Mouse (Mus musculus) limb, embryonic 12.5 days (tissue): ENCODE data around the gene Sox13. TPM values are rescaled to one million over a fixed set of nuclear protein-coding genes. Genes with fewer than 3 reads are reported as not detected.

Source experiments
- ATAC-seq: fragments of 200-750 bp; cut with Nextera tagmentation; 2 replicates; pipeline ENCODE4 v1.8.0; 2017; ENCODE audit warnings: low read depth, moderate TSS enrichment; ENCODE audit not compliant: insufficient number of reproducible peaks, insufficient read depth, low FRiP score, low TSS enrichment
- H3K27ac ChIP-seq: fragments of 300-500 bp; sonication (generic); 2 replicates; pipeline ENCODE4 v1.5.1; 2016; ENCODE audit warnings: mild to moderate bottlenecking, moderate library complexity
- H3K27me3 ChIP-seq: fragments of 300-500 bp; sonication (generic); 2 replicates; pipeline ENCODE4 v1.6.1; 2016; ENCODE audit warnings: mild to moderate bottlenecking, moderate library complexity
- H3K36me3 ChIP-seq: fragments of 300-500 bp; sonication (generic); 2 replicates; pipeline ENCODE4 v1.6.1; 2016; ENCODE audit warnings: mild to moderate bottlenecking, moderate library complexity
- H3K4me1 ChIP-seq: fragments of 300-500 bp; sonication (generic); replicated peaks from 2 replicates; pipeline ENCODE4 v1.6.1; 2016
- H3K4me2 ChIP-seq: fragments of 300-500 bp; sonication (generic); 2 replicates; pipeline ENCODE4 v1.6.1; 2016; ENCODE audit warnings: mild to moderate bottlenecking, moderate library complexity
- H3K4me3 ChIP-seq: fragments of 300-500 bp; sonication (generic); replicated peaks from 2 replicates; pipeline ENCODE4 v1.5.1; 2016; ENCODE audit warnings: mild to moderate bottlenecking
- H3K9ac ChIP-seq: fragments of 300-500 bp; sonication (generic); replicated peaks from 2 replicates; pipeline ENCODE4 v1.6.1; 2016; ENCODE audit warnings: mild to moderate bottlenecking, moderate library complexity
- H3K9me3 ChIP-seq: fragments of 300-500 bp; sonication (generic); 2 replicates; pipeline ENCODE4 v1.6.1; 2016; ENCODE audit warnings: mild to moderate bottlenecking, moderate library complexity
- WGBS: fragments of 180-500 bp; shearing (Covaris S2); methylation state at CpG from one replicate; pipeline ENCODE4 v1.1.7; 2016; 5-methylcytosine and 5-hydroxymethylcytosine counted together
- polyA plus RNA-seq: library from polyadenylated mRNA; unstranded; fragments of >200 nt; fragmentation: Nextera tagmentation; extraction: Ambion mirVana; gene quantifications from 2 replicates; pipeline ENCODE4 v1.2.1, GENCODE M21; 2016

The Sox13 gene
- polyA plus RNA-seq, 1 experiment from 2014 or later = 5.6 TPM

DNA sequence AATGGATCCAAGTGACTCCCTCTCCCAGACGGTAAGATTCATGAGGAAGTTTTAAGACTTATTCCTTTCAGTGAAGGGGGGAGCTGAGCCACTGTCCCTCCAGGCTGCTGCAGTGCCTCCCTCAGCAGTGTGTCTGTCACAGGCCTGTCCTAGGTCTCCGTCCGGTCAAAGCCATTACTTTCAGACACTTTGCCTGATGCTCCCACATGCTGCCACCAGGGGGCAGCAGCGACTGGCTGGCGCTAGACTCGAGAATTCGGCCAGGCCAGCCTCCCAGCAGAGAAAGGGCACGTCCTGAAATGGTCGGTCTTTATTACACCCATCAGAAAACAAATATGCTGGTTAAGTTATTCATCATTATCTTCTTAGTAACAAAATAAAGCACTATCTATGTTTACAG, 42.2 kb downstream of the Sox13 start:
- H3K4me2 ChIP-seq = no peak overlapping the region
- no peaks in the 10 kb centered on the region for H3K9me3 ChIP-seq
- WGBS = 6% methylated on average over 9 of the region's 9 CpGs
- H3K4me1 ChIP-seq = peaks cover 10% of the 10 kb centered on the region
- ATAC-seq = no peak
- H3K27me3 ChIP-seq = no peaks in the 10 kb centered on the region
- peaks cover 16% of the 10 kb centered on the region; the same call in 1 of the 2 replicates for H3K36me3 ChIP-seq
- H3K27ac ChIP-seq = no peak overlapping the region
- no peak overlapping the region for H3K9ac ChIP-seq
- no peak overlapping the region for H3K4me3 ChIP-seq

DNA sequence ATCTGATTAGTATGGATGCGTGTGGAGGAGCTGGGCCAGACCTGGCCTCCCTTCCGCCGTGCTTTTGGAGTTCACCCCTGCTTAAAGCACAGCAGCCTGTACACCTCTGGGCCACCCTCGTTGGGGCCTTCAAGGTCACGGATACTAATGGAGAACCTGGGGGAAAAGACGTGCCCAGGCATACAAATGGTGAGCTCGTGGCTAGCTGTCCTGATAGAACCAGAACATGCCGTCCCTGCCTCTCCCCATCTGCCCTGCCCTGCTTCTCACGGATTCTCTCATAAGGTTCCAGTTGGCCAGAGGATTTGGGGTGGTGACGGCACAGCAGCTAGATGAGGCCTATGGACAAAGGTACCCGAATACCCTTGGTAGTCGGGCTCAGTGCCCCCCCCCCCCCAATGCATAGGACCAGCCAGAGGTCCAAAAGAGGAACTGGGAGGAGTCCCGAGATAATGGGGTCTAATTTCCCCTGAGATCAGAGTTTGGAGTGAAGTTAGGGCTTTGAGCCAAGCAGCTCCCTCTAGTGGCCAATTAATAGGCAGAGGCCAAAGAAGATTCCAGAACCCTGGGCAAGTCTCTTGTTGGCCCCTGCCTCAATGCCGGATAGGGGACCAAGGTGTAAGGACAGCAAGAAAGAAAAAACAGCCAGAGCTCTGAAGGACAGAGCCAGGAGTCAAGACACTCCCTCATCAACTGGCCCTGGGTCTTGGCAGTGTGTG, 43.7 kb downstream of the Sox13 start:
- 78% methylated on average over 14 of the region's 14 CpGs for WGBS
- H3K27me3 ChIP-seq = no peaks in the 10 kb centered on the region

DNA sequence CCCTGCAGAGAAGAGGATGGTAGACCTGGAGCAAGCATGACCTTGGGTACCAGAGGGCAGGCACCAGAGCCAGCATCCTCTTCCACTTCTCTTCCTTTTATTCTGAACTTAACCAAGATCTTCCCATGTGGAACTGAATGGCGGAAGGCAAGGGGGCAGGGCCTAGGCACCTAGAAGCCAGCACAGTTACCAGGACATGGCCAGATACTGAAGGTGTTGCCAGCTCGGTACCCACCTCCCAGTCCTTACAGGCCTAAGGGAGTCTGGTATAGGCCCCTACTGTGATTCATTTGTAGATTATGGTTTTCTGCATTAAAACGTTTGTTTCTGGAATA, 44.2 kb downstream of the Sox13 start:
- 75% methylated on average over 3 of the region's 3 CpGs for WGBS
- Histone ChIP-seq H3K27ac (no peak overlapping the region), H3K27me3 (no peaks in the 10 kb centered on the region), H3K9ac (no peak overlapping the region), H3K4me2 (no peak overlapping the region), H3K4me1 (0 out of 2 replicates have a peak, but pooled peaks cover 3% of the 10 kb centered on the region), H3K4me3 (no peak overlapping the region), H3K9me3 (no peaks in the 10 kb centered on the region), H3K36me3 (peaks cover 11% of the 10 kb centered on the region; the same call in 1 of the 2 replicates)
- no peak for ATAC-seq

More for the DNA sequence above, 43.7 kb downstream of the Sox13 start:
- ATAC-seq = no peak
- Histone ChIP-seq H3K4me3 (no peak overlapping the region), H3K27ac (no peak overlapping the region), H3K9me3 (no peaks in the 10 kb centered on the region), H3K9ac (no peak overlapping the region), H3K36me3 (peaks cover 11% of the 10 kb centered on the region; the same call in 1 of the 2 replicates), H3K4me2 (no peak overlapping the region), H3K4me1 (peaks cover 3% of the 10 kb centered on the region; the same call in 1 of the 2 replicates)

DNA sequence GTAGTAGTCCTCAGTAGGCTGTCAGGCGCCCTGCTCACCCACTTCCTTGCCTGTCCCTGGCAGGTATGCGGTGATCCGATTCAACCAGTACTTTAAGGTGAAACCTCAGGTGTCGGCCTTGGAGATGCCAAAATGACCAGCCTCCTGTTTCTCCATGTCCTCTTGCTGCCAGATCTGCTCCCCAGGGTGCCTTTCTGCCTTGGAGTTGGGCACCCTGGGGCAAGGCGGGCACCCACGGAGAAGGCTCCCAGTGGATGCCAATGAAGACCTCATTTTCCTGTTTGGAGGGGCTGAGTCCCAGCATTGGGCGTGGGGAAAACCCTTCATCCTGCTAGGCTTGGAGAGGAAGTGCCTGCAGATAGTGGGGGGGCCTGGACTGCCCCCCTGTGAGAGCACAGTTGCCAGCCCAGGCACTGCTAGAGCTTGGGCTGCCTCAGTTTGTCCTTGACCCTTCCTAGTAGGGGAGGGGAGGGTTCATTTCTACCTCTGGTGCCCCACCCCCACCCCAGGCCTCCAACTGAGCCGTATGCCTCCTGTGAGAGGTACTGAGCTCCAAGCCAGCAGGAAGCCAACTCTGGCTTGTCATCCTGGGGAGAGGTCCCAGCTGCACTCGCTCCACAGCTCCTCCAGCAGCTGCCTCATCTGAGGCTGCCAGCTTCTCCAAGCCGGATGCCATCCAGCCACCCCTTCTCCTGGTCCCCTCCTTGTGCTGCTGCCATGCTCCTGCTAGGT, 44.8 kb downstream of the Sox13 start:
- no peak overlapping the region for H3K4me3 ChIP-seq
- H3K9me3 ChIP-seq = no peaks in the 10 kb centered on the region
- H3K9ac ChIP-seq = no peak overlapping the region
- no peak for ATAC-seq
- H3K27me3 ChIP-seq = no peaks in the 10 kb centered on the region
- H3K4me1 ChIP-seq = 0 out of 2 replicates have a peak, but pooled peaks cover 3% of the 10 kb centered on the region
- H3K36me3 ChIP-seq = peaks cover 8% of the 10 kb centered on the region; the same call in 1 of the 2 replicates
- 66% methylated on average over 10 of the region's 10 CpGs for WGBS
- no peak overlapping the region for H3K27ac ChIP-seq
- no peak overlapping the region for H3K4me2 ChIP-seq

DNA sequence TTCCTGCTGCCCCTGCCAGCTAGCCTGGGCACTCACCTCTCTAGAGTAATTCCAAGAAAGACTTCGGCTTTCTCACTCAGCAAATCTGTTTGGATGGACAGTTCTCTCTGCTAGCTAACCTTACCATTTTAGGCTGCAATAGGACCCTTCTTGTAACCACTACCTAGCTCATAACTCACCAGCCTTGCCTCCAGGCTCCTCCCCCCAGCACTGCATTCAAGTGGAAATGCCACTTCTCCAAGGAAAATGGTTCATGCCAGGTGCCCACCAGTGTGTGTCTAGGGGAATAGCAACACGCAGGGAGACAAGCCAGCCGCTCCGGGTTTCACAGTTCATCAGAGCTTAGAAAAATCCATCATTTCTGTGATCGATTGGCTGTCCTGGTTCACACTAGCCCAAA, 46.6 kb downstream of the Sox13 start:
- no peaks in the 10 kb centered on the region for H3K27me3 ChIP-seq
- 0 out of 2 replicates have a peak, but pooled peaks cover 5% of the 10 kb centered on the region for H3K4me1 ChIP-seq
- no peaks in the 10 kb centered on the region for H3K36me3 ChIP-seq
- WGBS = 87% methylated on average over 5 of the region's 5 CpGs
- no peak for ATAC-seq
- no peak overlapping the region for H3K9ac ChIP-seq
- H3K9me3 ChIP-seq = no peaks in the 10 kb centered on the region
- H3K4me2 ChIP-seq = no peak overlapping the region
- no peak overlapping the region for H3K27ac ChIP-seq
- H3K4me3 ChIP-seq = no peak overlapping the region

DNA sequence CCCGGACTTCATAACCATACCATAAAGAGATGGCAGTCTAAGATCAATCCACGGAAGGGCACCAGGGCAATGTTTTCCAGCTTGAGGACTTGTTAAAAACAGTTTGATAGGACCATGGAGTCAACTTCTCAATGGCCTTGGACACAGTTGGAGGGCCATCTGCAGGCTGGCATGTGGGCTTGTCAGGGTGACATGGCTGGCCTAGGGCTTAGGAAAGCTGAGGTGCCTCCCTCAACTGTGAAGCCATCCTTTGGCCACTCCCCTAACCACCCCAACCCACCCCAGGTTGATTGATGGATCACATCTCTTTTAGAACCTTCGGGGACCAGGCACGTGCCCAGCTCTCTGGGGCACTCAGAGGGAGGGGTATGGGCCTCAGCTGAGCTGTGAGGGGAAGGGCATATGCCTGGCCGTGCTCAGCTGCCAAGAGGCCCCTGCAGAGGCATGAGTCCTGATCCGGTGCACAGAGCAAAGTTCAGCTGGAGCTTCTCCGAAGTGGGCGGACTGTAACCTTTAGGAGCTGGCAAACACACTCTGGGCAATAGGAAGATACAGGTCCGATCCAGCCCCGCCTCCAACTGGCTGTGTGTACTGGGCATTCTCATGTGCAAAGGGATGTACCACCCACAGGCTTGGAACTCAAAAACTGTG, 48.4 kb downstream of the Sox13 start:
- Histone ChIP-seq H3K4me2 (no peak overlapping the region), H3K4me3 (no peak overlapping the region), H3K4me1 (0 out of 2 replicates have a peak, but pooled peaks cover 7% of the 10 kb centered on the region), H3K9ac (no peak overlapping the region), H3K36me3 (no peaks in the 10 kb centered on the region), H3K9me3 (no peaks in the 10 kb centered on the region), H3K27me3 (no peaks in the 10 kb centered on the region), H3K27ac (no peak overlapping the region)
- WGBS = 64% methylated on average over 10 of the region's 10 CpGs
- no peak for ATAC-seq

DNA sequence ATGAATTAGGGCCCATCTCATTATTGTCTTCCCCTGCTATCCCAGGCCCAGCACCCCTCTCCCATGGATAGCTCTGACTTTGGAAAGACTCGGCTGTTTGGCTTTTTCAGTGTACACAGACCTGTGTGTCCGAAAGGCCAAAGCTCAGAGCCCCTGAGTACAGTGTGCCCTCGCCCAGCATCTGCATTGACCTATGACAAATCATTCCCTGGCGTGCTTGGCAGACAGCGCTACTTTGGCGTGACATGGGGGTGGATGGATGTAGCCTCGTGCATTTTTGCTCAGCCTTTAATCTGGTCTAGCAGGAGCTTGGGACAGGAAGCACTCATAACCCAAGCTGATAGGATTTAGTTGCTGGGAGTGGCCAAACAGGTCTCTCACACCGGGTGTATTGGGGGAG, 52.1 kb downstream of the Sox13 start:
- no peak overlapping the region for H3K4me2 ChIP-seq
- no peak for ATAC-seq
- H3K9ac ChIP-seq = no peak overlapping the region
- H3K36me3 ChIP-seq = no peaks in the 10 kb centered on the region
- WGBS = 68% methylated on average over 8 of the region's 8 CpGs
- peaks cover 21% of the 10 kb centered on the region for H3K4me1 ChIP-seq
- no peaks in the 10 kb centered on the region for H3K9me3 ChIP-seq
- no peak overlapping the region for H3K27ac ChIP-seq
- no peak overlapping the region for H3K4me3 ChIP-seq
- no peaks in the 10 kb centered on the region; the same call in 1 of the 2 replicates for H3K27me3 ChIP-seq

DNA sequence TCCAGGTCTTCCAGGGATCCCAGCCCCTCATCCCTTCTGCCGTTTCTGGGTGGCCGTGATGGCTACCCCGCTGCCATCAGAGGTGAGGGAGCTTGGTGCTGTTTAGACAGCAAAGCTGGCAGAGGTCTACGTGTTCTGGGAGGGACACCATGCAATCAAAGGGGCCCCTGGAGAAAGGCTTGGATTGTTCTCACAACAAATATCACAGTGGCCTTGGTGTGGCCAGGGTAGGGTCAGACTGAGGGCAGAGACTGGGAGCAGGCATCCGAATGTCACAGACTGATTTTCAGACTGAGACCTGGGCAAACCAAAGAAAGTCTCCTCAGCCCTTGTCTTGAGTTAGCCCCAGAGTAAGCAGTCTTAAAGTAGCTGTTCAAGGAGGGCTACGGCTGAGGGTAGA, 52.7 kb downstream of the Sox13 start:
- Histone ChIP-seq H3K9me3 (no peaks in the 10 kb centered on the region), H3K4me2 (no peak overlapping the region), H3K36me3 (no peaks in the 10 kb centered on the region), H3K4me1 (peaks cover 21% of the 10 kb centered on the region), H3K4me3 (no peak overlapping the region), H3K9ac (no peak overlapping the region), H3K27me3 (peaks cover 4% of the 10 kb centered on the region), H3K27ac (no peak overlapping the region)
- 88% methylated on average over 6 of the region's 6 CpGs for WGBS
- no peak for ATAC-seq

DNA sequence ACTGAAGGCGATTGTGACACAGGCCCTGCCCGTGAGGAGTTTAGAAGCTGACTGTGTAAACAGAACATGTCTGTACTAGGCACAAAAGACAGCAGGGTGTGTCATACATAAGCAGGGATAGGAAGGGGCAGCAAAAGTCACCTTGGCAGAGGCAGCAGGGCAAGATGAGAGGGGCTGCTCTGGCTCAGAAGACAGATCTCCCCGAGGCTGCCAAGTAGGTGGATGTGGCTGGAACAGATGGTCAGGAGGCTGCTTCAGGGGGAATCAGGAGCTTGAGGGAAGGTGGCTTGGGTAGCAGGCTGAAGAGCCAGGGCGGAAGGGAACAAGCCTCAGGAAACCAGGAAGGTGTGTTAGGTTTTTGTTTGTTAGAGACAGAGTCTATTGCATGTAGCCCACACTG, 53.8 kb downstream of the Sox13 start:
- 62% methylated on average over 4 of the region's 4 CpGs for whole genome bisulfite sequencing
- H3K9me3 ChIP-seq = no peaks in the 10 kb centered on the region
- H3K36me3 ChIP-seq = no peaks in the 10 kb centered on the region

DNA sequence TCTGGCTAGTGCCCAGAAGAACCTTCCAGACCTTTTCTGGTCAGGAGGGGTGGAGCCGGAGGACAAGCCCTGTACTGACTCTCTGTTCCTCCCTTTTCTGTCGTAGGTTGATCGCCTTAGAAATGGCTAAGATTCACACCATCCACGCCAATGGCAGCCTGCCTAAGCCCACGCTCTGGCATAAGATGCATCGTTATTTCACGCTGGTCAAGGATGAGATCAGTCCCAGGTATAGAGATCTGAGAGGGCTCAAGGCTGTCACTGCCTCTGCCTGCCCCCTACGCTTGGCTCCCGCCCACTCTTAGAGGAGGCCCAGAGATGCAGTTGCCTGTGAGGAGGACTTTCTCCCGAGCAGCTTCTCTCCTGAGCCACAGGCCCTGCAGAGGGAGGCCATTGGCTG, 55.5 kb downstream of the Sox13 start:
- peaks cover 27% of the 10 kb centered on the region for H3K4me1 ChIP-seq
- WGBS = 58% methylated on average over 10 of the region's 10 CpGs
- no peak for ATAC-seq
- no peak overlapping the region for H3K9ac ChIP-seq
- H3K4me2 ChIP-seq = no peak overlapping the region
- no peaks in the 10 kb centered on the region for H3K36me3 ChIP-seq
- no peak overlapping the region for H3K4me3 ChIP-seq
- H3K9me3 ChIP-seq = no peaks in the 10 kb centered on the region
- H3K27me3 ChIP-seq = peaks cover 32% of the 10 kb centered on the region
- H3K27ac ChIP-seq = no peak overlapping the region

More for the DNA sequence above, 53.8 kb downstream of the Sox13 start:
- H3K9ac ChIP-seq = no peak overlapping the region
- no peak overlapping the region for H3K4me2 ChIP-seq
- H3K27ac ChIP-seq = no peak overlapping the region
- no peak for ATAC-seq
- H3K4me1 ChIP-seq = peaks cover 21% of the 10 kb centered on the region
- H3K27me3 ChIP-seq = peaks cover 15% of the 10 kb centered on the region
- H3K4me3 ChIP-seq = no peak overlapping the region
